Mouse (Mus musculus) MEL (cell line): ENCODE data around the gene Rras2.

Experiments
- KAT2A ChIP-seq: conservative IDR thresholded peaks from 2 replicates; pipeline ENCODE4 v1.6.1; 2012; ENCODE audit warnings: low read depth, low read length, improper control_type of control experiment, inconsistent platforms
- MYB ChIP-seq: IDR thresholded peaks from 2 replicates; pipeline ENCODE4 v1.6.1; 2011; ENCODE audit warnings: mild to moderate bottlenecking, low read depth, low read length, improper control_type of control experiment
- POLR2A ChIP-seq, 2 experiments: IDR thresholded peaks; 2 replicates each; pipeline ENCODE4 v1.6.1; 2011 to 2012; ENCODE audit warnings: low read length in 2 of 2, mild to moderate bottlenecking in 2 of 2, control low read depth in 1 of 2, improper control_type of control experiment in 1 of 2, low read depth in 1 of 2, moderate library complexity in 1 of 2; ENCODE audit not compliant: control insufficient read depth in 1 of 2, insufficient read depth in 1 of 2, poor library complexity in 1 of 2

DNA sequence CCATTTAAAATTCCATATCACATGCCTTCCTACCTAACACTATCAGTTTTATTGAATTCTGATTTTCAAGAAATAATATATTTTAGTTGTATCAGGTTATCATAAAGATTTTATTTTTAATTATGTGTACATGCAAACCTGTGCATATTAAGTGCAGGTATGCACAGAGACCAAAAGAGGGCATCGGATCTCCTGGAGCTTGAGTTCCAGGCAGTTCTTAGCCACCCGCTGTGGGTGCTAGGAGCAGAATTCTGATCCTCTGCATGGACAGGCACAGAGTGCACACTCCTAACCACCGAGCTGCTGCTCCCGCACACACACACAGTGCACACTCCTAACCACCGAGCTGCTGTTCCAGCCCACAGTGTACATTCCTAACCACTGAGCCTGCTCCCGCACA lies 57.1 kb downstream of the Rras2 start:
- no peak for TF ChIP-seq POLR2A (IDR thresholded peaks at IDR 0.05; ENCODE audit: control insufficient read depth in 1 of 2, insufficient read depth in 1 of 2, low read depth in 1 of 2, low read length in 2 of 2, poor library complexity in 1 of 2)
- TF ChIP-seq KAT2A = no peak
- no peak for TF ChIP-seq MYB
